Mouse (Mus musculus) brain, embryonic 14.5 days (tissue): ENCODE measurements at regions not wholly inside any gene's neighbourhood (a gene's known extent, or its start where the extent isn't known, plus 50 kb on each side); places are given as distances from the start of the nearest gene placed in this dataset.

Source experiments
- DNase-seq: peaks from one replicate; pipeline ENCODE4 v3.0.0-alpha.2; 2011; ENCODE audit warnings: low read depth
- CTCF ChIP-seq: fragments of 200-500 bp; IDR thresholded peaks from 2 replicates; pipeline ENCODE4 v1.5.1; 2012; ENCODE audit warnings: inconsistent platforms, mild to moderate bottlenecking, moderate library complexity, borderline replicate concordance; ENCODE audit not compliant: insufficient read depth, insufficient read length; ENCODE audit errors: extremely low read depth
- POLR2A ChIP-seq: fragments of 200-500 bp; IDR thresholded peaks from 2 replicates; pipeline ENCODE4 v1.6.1; 2012; ENCODE audit warnings: mild to moderate bottlenecking, inconsistent platforms, borderline replicate concordance; ENCODE audit not compliant: poor library complexity, insufficient read depth, insufficient read length, severe bottlenecking; ENCODE audit errors: extremely low read depth

- TF ChIP-seq POLR2A (no peak), CTCF (no peak)
- peak; percentile 86 for DNase-seq
Observed at GRCm38 (mm10) chr1:77823801-77824687, 309.2 kb upstream of the Epha4 start.

GRCm38 (mm10) chr1:77820101-77820500, 305.2 kb upstream of the Epha4 start:
- TF ChIP-seq CTCF (no peak), POLR2A (no peak)
- no peak for DNase-seq

GRCm38 (mm10) chr1:77815451-77815850, 300.6 kb upstream of the Epha4 start:
- DNase-seq = peak; percentile 44
- TF ChIP-seq POLR2A (no peak), CTCF (no peak)

- TF ChIP-seq POLR2A (no peak), CTCF (no peak)
- DNase-seq = peak; percentile 72
Observed at GRCm38 (mm10) chr1:77811573-77811972, 296.7 kb upstream of the Epha4 start.

- TF ChIP-seq POLR2A = no peak
- TF ChIP-seq CTCF = no peak
- no peak for DNase-seq
Observed at GRCm38 (mm10) chr1:77790974-77791373, 276.1 kb upstream of the Epha4 start.

GRCm38 (mm10) chr1:77754326-77754725, 239.4 kb upstream of the Epha4 start:
- no peak for TF ChIP-seq POLR2A
- TF ChIP-seq CTCF = no peak

GRCm38 (mm10) chr1:77748483-77749465, 233.9 kb upstream of the Epha4 start:
- TF ChIP-seq CTCF (no peak), POLR2A (no peak)
- peak; percentile 84 for DNase-seq

More at GRCm38 (mm10) chr1:77754326-77754725, 239.4 kb upstream of the Epha4 start:
- no peak for DNase-seq

- DNase-seq = peak; percentile 78
- TF ChIP-seq POLR2A (no peak), CTCF (no peak)
Observed at GRCm38 (mm10) chr1:77732099-77732498, 217.2 kb upstream of the Epha4 start.

GRCm38 (mm10) chr1:77727561-77727960, 212.7 kb upstream of the Epha4 start:
- no peak for TF ChIP-seq CTCF
- no peak for TF ChIP-seq POLR2A

GRCm38 (mm10) chr1:77723246-77723645, 208.4 kb upstream of the Epha4 start:
- no peak for DNase-seq
- TF ChIP-seq POLR2A (no peak), CTCF (no peak)

More at GRCm38 (mm10) chr1:77727561-77727960, 212.7 kb upstream of the Epha4 start:
- no peak for DNase-seq

GRCm38 (mm10) chr1:77720859-77721258, 206.0 kb upstream of the Epha4 start:
- DNase-seq = no peak
- no peak for TF ChIP-seq CTCF
- TF ChIP-seq POLR2A = no peak

GRCm38 (mm10) chr1:77713001-77713400, 198.1 kb upstream of the Epha4 start:
- TF ChIP-seq CTCF (no peak), POLR2A (no peak)

More at GRCm38 (mm10) chr1:77713001-77713400, 198.1 kb upstream of the Epha4 start:
- no peak for DNase-seq
